Mouse (Mus musculus) bone marrow macrophage, adult 2 months (primary cell): ENCODE data around the gene Cst11.

Experiments used
- CTCF ChIP-seq: IDR thresholded peaks from 2 replicates; pipeline ENCODE4 v1.5.1; 2012; ENCODE audit warnings: low read depth, mild to moderate bottlenecking, low read length, moderate library complexity
- POLR2A ChIP-seq: IDR thresholded peaks from 2 replicates; pipeline ENCODE4 v1.6.1; 2012; ENCODE audit warnings: mild to moderate bottlenecking, low read depth, low read length, borderline replicate concordance

DNA sequence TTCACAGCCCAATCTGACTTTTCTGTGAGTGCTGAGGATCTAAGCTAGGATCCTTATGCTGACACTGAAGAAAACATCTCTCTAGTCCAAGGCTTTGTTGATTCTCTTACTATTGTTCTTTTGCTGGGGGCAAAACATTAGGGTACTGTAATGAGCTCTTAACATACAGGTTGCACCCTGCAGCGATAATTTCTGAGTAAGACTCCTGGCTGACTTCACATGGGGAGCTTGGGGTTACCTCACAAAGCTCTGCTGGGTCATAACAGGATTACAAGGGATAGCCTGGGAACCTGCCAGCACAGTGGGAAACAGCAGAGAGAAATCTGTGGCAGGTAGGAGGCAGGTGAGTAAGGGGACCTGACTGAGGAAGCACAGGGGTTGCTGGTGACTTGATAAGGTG, 21.2 kb downstream of the Cst11 start, which contains the start of gene Cstl1:
- TF ChIP-seq CTCF (no peak), POLR2A (no peak)
